Mouse (Mus musculus): ENCODE data around the gene Bbs9. TPM values are rescaled to one million over a fixed set of nuclear protein-coding genes. Genes with fewer than 3 reads are reported as not detected.

The Bbs9 gene
- 5.5 and 6.4 TPM in 2 replicates for polyA plus RNA-seq (2015; fragmentation: Nextera tagmentation; extraction: Ambion mirVana)

- peak within 1 kb of the TSS; percentile 65 for H3K27ac ChIP-seq (replicated peaks)
- H3K27me3 ChIP-seq (replicated peaks) = no peaks in the 10 kb centered on the region
- peak; percentile 99 for ATAC-seq (ENCODE audit: extremely low read depth, insufficient number of reproducible peaks, low FRiP score, low TSS enrichment)
- H3K4me2 ChIP-seq = peak within 1 kb of the TSS; percentile 97
- H3K9ac ChIP-seq = peak within 1 kb of the TSS; percentile 85
- WGBS = under 1% methylated on average over 25 of the region's 25 CpGs
- peak within 1 kb of the TSS; percentile 80 for H3K4me3 ChIP-seq
- H3K36me3 ChIP-seq = no peaks in the 10 kb centered on the region
- no peaks in the 10 kb centered on the region for H3K9me3 ChIP-seq
- peaks cover 9% of the 10 kb centered on the region for H3K4me1 ChIP-seq
Measured at GRCm38 (mm10) chr9:22475424-22475868, at the start of gene Bbs9. Gene Bbs9, plus strand, starts transcription at chr9:22475715.

GRCm38 (mm10) chr9:22428028-22428665 lies 47.4 kb upstream of the Bbs9 start:
- Histone ChIP-seq H3K27ac (replicated peaks) (no peak overlapping the region), H3K4me2 (no peak overlapping the region), H3K4me1 (peaks cover 37% of the 10 kb centered on the region), H3K27me3 (replicated peaks) (no peaks in the 10 kb centered on the region), H3K4me3 (no peak overlapping the region), H3K36me3 (no peaks in the 10 kb centered on the region; the same call in 1 of the 2 replicates), H3K9me3 (no peaks in the 10 kb centered on the region), H3K9ac (no peak overlapping the region)
- 81% methylated on average over 1 of the region's 4 CpGs for WGBS
- no peak for ATAC-seq (ENCODE audit: extremely low read depth, insufficient number of reproducible peaks, low FRiP score, low TSS enrichment)

GRCm38 (mm10) chr9:22428666-22429410 lies 46.7 kb upstream of the Bbs9 start:
- Histone ChIP-seq H3K4me3 (no peak overlapping the region), H3K4me2 (no peak overlapping the region), H3K36me3 (no peaks in the 10 kb centered on the region; the same call in 1 of the 2 replicates), H3K9me3 (no peaks in the 10 kb centered on the region), H3K4me1 (peaks cover 30% of the 10 kb centered on the region), H3K27me3 (replicated peaks) (no peaks in the 10 kb centered on the region), H3K27ac (replicated peaks) (no peak overlapping the region), H3K9ac (no peak overlapping the region)
- ATAC-seq (ENCODE audit: extremely low read depth, insufficient number of reproducible peaks, low FRiP score, low TSS enrichment) = no peak
- WGBS = 73% methylated on average over 14 of the region's 14 CpGs

GRCm38 (mm10) chr9:22429533-22430241 lies 45.8 kb upstream of the Bbs9 start:
- no peak for ATAC-seq (ENCODE audit: extremely low read depth, insufficient number of reproducible peaks, low FRiP score, low TSS enrichment)
- 56% methylated on average over 15 of the region's 15 CpGs for WGBS
- no peak overlapping the region for H3K4me3 ChIP-seq
- peaks cover 22% of the 10 kb centered on the region for H3K4me1 ChIP-seq
- no peaks in the 10 kb centered on the region for H3K27me3 ChIP-seq (replicated peaks)
- H3K4me2 ChIP-seq = peak overlapping the region; percentile 49
- no peak overlapping the region for H3K27ac ChIP-seq (replicated peaks)
- no peaks in the 10 kb centered on the region for H3K9me3 ChIP-seq
- H3K36me3 ChIP-seq = no peaks in the 10 kb centered on the region; the same call in 1 of the 2 replicates
- 0 out of 2 replicates have a peak overlapping the region, but pooled peaks have one; percentile 33 for H3K9ac ChIP-seq

GRCm38 (mm10) chr9:22430315-22430840 lies 45.1 kb upstream of the Bbs9 start:
- 40% methylated on average over 5 of the region's 5 CpGs for WGBS
- Histone ChIP-seq H3K27ac (replicated peaks) (no peak overlapping the region), H3K4me2 (peak overlapping the region; percentile 49; the same call in 1 of the 2 replicates), H3K4me3 (no peak overlapping the region), H3K4me1 (peaks cover 21% of the 10 kb centered on the region), H3K27me3 (replicated peaks) (no peaks in the 10 kb centered on the region), H3K9me3 (no peaks in the 10 kb centered on the region), H3K36me3 (no peaks in the 10 kb centered on the region; the same call in 1 of the 2 replicates), H3K9ac (no peak overlapping the region)
- ATAC-seq (ENCODE audit: extremely low read depth, insufficient number of reproducible peaks, low FRiP score, low TSS enrichment) = no peak

GRCm38 (mm10) chr9:22433221-22433620 lies 42.3 kb upstream of the Bbs9 start:
- whole genome bisulfite sequencing = 84% methylated on average over 2 of the region's 2 CpGs
- no peak for ATAC-seq (ENCODE audit: extremely low read depth, insufficient number of reproducible peaks, low FRiP score, low TSS enrichment)

GRCm38 (mm10) chr9:22434101-22434500 lies 41.4 kb upstream of the Bbs9 start:
- H3K4me3 ChIP-seq = no peak overlapping the region
- 71% methylated on average over 2 of the region's 2 CpGs for WGBS
- H3K9me3 ChIP-seq = no peaks in the 10 kb centered on the region
- no peak overlapping the region for H3K27ac ChIP-seq (replicated peaks)
- H3K4me2 ChIP-seq = no peak overlapping the region
- H3K36me3 ChIP-seq = no peaks in the 10 kb centered on the region; the same call in 1 of the 2 replicates
- no peak overlapping the region for H3K9ac ChIP-seq
- no peaks in the 10 kb centered on the region for H3K27me3 ChIP-seq (replicated peaks)
- no peak for ATAC-seq (ENCODE audit: extremely low read depth, insufficient number of reproducible peaks, low FRiP score, low TSS enrichment)
- H3K4me1 ChIP-seq = peaks cover 14% of the 10 kb centered on the region

More at GRCm38 (mm10) chr9:22433221-22433620, 42.3 kb upstream of the Bbs9 start:
- H3K4me1 ChIP-seq = peaks cover 21% of the 10 kb centered on the region
- no peaks in the 10 kb centered on the region; the same call in 1 of the 2 replicates for H3K36me3 ChIP-seq
- H3K9ac ChIP-seq = no peak overlapping the region
- no peak overlapping the region for H3K4me2 ChIP-seq
- no peak overlapping the region for H3K27ac ChIP-seq (replicated peaks)
- H3K9me3 ChIP-seq = no peaks in the 10 kb centered on the region
- H3K4me3 ChIP-seq = no peak overlapping the region
- no peaks in the 10 kb centered on the region for H3K27me3 ChIP-seq (replicated peaks)

- no peak overlapping the region for H3K27ac ChIP-seq (replicated peaks)
- H3K9me3 ChIP-seq = no peaks in the 10 kb centered on the region
- no peaks in the 10 kb centered on the region for H3K27me3 ChIP-seq (replicated peaks)
- 57% methylated on average over 1 of the region's 1 CpGs for WGBS
- H3K4me2 ChIP-seq = no peak overlapping the region
- no peaks in the 10 kb centered on the region for H3K4me1 ChIP-seq
- peaks cover 7% of the 10 kb centered on the region for H3K36me3 ChIP-seq
- H3K9ac ChIP-seq = no peak overlapping the region
- no peak for ATAC-seq (ENCODE audit: extremely low read depth, insufficient number of reproducible peaks, low FRiP score, low TSS enrichment)
- H3K4me3 ChIP-seq = no peak overlapping the region
Measured at GRCm38 (mm10) chr9:22438826-22439225, 36.7 kb upstream of the Bbs9 start.

- H3K4me2 ChIP-seq = no peak overlapping the region
- WGBS = 86% methylated on average over 10 of the region's 10 CpGs
Measured at GRCm38 (mm10) chr9:22443157-22443556, 32.4 kb upstream of the Bbs9 start.

GRCm38 (mm10) chr9:22445123-22445522 lies 30.4 kb upstream of the Bbs9 start:
- WGBS = 80% methylated on average over 1 of the region's 1 CpGs
- Histone ChIP-seq H3K27me3 (replicated peaks) (no peaks in the 10 kb centered on the region), H3K36me3 (peaks cover 53% of the 10 kb centered on the region), H3K9me3 (no peaks in the 10 kb centered on the region), H3K4me1 (no peaks in the 10 kb centered on the region), H3K4me3 (no peak overlapping the region), H3K27ac (replicated peaks) (no peak overlapping the region), H3K9ac (no peak overlapping the region), H3K4me2 (no peak overlapping the region)
- no peak for ATAC-seq (ENCODE audit: extremely low read depth, insufficient number of reproducible peaks, low FRiP score, low TSS enrichment)

More at GRCm38 (mm10) chr9:22443157-22443556, 32.4 kb upstream of the Bbs9 start:
- no peak overlapping the region for H3K27ac ChIP-seq (replicated peaks)
- no peak overlapping the region for H3K9ac ChIP-seq
- H3K9me3 ChIP-seq = no peaks in the 10 kb centered on the region
- H3K36me3 ChIP-seq = peaks cover 33% of the 10 kb centered on the region
- ATAC-seq (ENCODE audit: extremely low read depth, insufficient number of reproducible peaks, low FRiP score, low TSS enrichment) = no peak
- no peak overlapping the region for H3K4me3 ChIP-seq
- no peaks in the 10 kb centered on the region for H3K27me3 ChIP-seq (replicated peaks)
- no peaks in the 10 kb centered on the region for H3K4me1 ChIP-seq

- no peak for ATAC-seq (ENCODE audit: extremely low read depth, insufficient number of reproducible peaks, low FRiP score, low TSS enrichment)
- WGBS = 87% methylated on average over 5 of the region's 5 CpGs
- Histone ChIP-seq H3K9ac (no peak overlapping the region), H3K4me1 (no peaks in the 10 kb centered on the region), H3K4me3 (no peak overlapping the region), H3K9me3 (no peaks in the 10 kb centered on the region), H3K27ac (replicated peaks) (no peak overlapping the region), H3K36me3 (peaks cover 67% of the 10 kb centered on the region), H3K27me3 (replicated peaks) (no peaks in the 10 kb centered on the region), H3K4me2 (no peak overlapping the region)
Measured at GRCm38 (mm10) chr9:22447213-22447612, 28.3 kb upstream of the Bbs9 start.

All from heart, embryonic 13.5 days (tissue).